Mouse (Mus musculus): ENCODE measurements around the gene Ddx21. TPM values are rescaled to one million over a fixed set of nuclear protein-coding genes. Genes with fewer than 3 reads are reported as not detected.

The Ddx21 gene
- total RNA-seq, 2 experiments from 2014 or later, result 29.5 to 30.6 TPM

DNA sequence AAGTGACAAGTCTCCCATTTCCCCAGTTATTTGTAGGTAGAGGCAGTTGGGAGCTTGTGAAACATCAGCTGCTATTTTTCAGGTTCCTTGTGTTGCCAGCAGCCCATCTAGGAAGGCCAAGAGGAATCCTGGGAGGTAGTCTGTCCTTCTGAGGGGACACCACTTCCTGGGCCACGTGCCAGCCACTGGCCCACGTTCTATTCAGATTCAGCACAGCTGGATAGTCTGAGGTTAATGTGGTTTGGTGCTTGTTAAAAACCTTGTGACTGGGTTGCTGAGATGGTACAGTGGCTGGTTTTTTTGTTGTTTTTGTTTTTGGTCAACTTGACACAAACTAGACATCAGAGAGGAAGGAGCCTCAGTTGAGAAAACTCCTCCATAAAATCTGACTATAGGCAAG lies 69.2 kb downstream of the Ddx21 start:
- no peak for DNase-seq (ENCODE audit: extremely low spot score in 1 of 2, low spot score in 2 of 2)
- intact Hi-C loops (cut with DNase I), result no loop called here

Other genes starting within 250 kb of the Ddx21 start
- 100 to 1,000 TPM; 309 to 314 TPM for gene Hk1, start 222.4 kb downstream of the Ddx21 start, total RNA-seq (2021)
- 1 to 10 TPM; 5.8 to 5.9 TPM for gene Hkdc1, start 179.8 kb downstream of the Ddx21 start, total RNA-seq (2021)
- gene 4930507D05Rik, start 152.8 kb downstream of the Ddx21 start, total RNA-seq (2021), result 1 to 10 TPM; 2.7 to 3.0 TPM
- 10 to 100 TPM; 20.8 to 25.6 TPM for gene Supv3l1, start 152.5 kb downstream of the Ddx21 start, total RNA-seq (2021)
- 10 to 100 TPM; 46.3 to 47.9 TPM for gene Vps26a, start 115.5 kb downstream of the Ddx21 start, total RNA-seq (2021)
- gene Srgn, start 74.8 kb downstream of the Ddx21 start, total RNA-seq (2021), result 1 to 10 TPM; 6.5 to 9.5 TPM
- 100 to 1,000 TPM; 140 to 143 TPM for gene Kif1bp, start 23.8 kb downstream of the Ddx21 start, total RNA-seq (2021)
- gene Ddx50, start 48.9 kb upstream of the Ddx21 start, total RNA-seq (2021), result 10 to 100 TPM; 85.1 to 92.5 TPM
- gene Stox1, start 123.8 kb upstream of the Ddx21 start, total RNA-seq (2021), result 1 to 10 TPM; 5.2 to 5.5 TPM
- 10 to 100 TPM; 58.6 to 61.7 TPM for gene Ccar1, start 190.0 kb upstream of the Ddx21 start, total RNA-seq (2021)

Data from left cerebral cortex, postnatal 10 days (tissue).